Mouse (Mus musculus) hindbrain, embryonic 15.5 days (tissue): ENCODE measurements at regions not wholly inside any gene's neighbourhood (a gene's known extent, or its start where the extent isn't known, plus 50 kb on each side); places are given as distances from the start of the nearest gene placed in this dataset.

ENCODE experiments used
- ATAC-seq: fragments of 200-750 bp; cut with Nextera tagmentation; 2 replicates; pipeline ENCODE4 v1.8.0; 2017; ENCODE audit warnings: low read depth, moderate number of reproducible peaks, moderate TSS enrichment; ENCODE audit not compliant: low FRiP score
- H3K27ac ChIP-seq: fragments of 300-500 bp; sonication (generic); replicated peaks from 2 replicates; pipeline ENCODE4 v1.5.1; 2015; ENCODE audit warnings: mild to moderate bottlenecking, inconsistent platforms
- H3K27me3 ChIP-seq: fragments of 300-500 bp; sonication (generic); 2 replicates; pipeline ENCODE4 v1.6.1; 2015; ENCODE audit warnings: control low read depth, inconsistent platforms
- H3K36me3 ChIP-seq: fragments of 300-500 bp; sonication (generic); 2 replicates; pipeline ENCODE4 v1.6.1; 2015; ENCODE audit warnings: control low read depth, inconsistent platforms
- H3K4me1 ChIP-seq: fragments of 300-500 bp; sonication (generic); replicated peaks from 2 replicates; pipeline ENCODE4 v1.6.1; 2015; ENCODE audit warnings: control low read depth, inconsistent platforms
- H3K4me2 ChIP-seq: fragments of 300-500 bp; sonication (generic); 2 replicates; pipeline ENCODE4 v1.6.1; 2015; ENCODE audit warnings: moderate library complexity, mild to moderate bottlenecking, inconsistent platforms
- H3K4me3 ChIP-seq: fragments of 300-500 bp; sonication (generic); 2 replicates; pipeline ENCODE4 v1.5.1; 2015; ENCODE audit warnings: mild to moderate bottlenecking, inconsistent platforms
- H3K9ac ChIP-seq: fragments of 300-500 bp; sonication (generic); 2 replicates; pipeline ENCODE4 v1.6.1; 2015; ENCODE audit warnings: inconsistent platforms
- H3K9me3 ChIP-seq: fragments of 300-500 bp; sonication (generic); 2 replicates; pipeline ENCODE4 v1.6.1; 2016; ENCODE audit warnings: control low read depth, inconsistent platforms
- WGBS: fragments of 180-500 bp; shearing (Covaris S2); methylation state at CpG from one replicate; pipeline ENCODE4 v1.1.7; 2015; 5-methylcytosine and 5-hydroxymethylcytosine counted together

DNA sequence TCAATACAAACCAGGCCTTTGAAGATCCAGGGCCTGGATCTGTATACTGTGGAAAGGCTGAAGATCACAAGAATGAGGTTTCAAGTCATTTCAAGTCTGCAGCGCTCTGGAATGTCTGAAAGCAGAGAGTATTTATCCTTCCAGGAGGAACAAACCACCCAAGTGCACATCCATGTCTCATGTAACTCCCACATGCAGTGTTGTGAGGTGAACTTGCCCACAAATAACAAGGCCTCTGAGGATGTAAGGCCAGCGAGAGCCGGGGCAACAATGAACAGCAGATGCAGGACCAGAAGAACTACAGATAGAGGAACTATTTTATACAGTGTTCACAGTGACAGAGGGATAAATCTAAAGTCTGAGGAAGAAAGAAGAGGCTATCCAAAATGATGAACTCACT, 442.4 kb downstream of the Slc4a3 start:
- Histone ChIP-seq H3K4me3 (no peak overlapping the region), H3K36me3 (no peaks in the 10 kb centered on the region), H3K9ac (no peak overlapping the region), H3K27ac (no peak overlapping the region), H3K9me3 (no peaks in the 10 kb centered on the region), H3K4me2 (no peak overlapping the region), H3K4me1 (no peaks in the 10 kb centered on the region), H3K27me3 (no peaks in the 10 kb centered on the region)
- WGBS = 77% methylated on average over 3 of the region's 3 CpGs
- no peak for ATAC-seq

DNA sequence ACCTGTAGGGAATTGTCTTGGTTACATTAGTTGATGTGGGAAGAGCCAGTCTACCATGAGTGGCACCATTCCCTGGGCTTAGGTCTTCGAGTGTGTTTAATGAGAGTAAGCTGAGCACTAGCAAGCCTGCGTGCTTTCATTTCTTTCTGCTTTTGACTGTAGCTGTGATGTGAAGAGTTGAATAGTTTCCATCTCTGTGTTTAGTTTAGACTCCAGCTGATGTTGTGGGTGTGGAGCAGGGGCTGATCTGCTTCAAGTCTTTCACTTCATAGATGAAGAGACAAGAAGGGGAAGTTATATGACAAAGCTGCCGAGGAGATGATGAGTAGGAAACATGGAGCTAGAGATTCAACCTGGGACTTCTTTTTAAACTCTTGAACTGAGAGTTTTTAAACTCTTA, 446.0 kb downstream of the Slc4a3 start:
- no peak overlapping the region for H3K4me3 ChIP-seq
- H3K4me2 ChIP-seq = no peak overlapping the region
- H3K9me3 ChIP-seq = no peaks in the 10 kb centered on the region
- no peaks in the 10 kb centered on the region for H3K36me3 ChIP-seq
- H3K27me3 ChIP-seq = no peaks in the 10 kb centered on the region
- no peak overlapping the region for H3K27ac ChIP-seq
- no peak for ATAC-seq
- WGBS = 91% methylated on average over 3 of the region's 3 CpGs
- H3K9ac ChIP-seq = no peak overlapping the region
- H3K4me1 ChIP-seq = no peaks in the 10 kb centered on the region

DNA sequence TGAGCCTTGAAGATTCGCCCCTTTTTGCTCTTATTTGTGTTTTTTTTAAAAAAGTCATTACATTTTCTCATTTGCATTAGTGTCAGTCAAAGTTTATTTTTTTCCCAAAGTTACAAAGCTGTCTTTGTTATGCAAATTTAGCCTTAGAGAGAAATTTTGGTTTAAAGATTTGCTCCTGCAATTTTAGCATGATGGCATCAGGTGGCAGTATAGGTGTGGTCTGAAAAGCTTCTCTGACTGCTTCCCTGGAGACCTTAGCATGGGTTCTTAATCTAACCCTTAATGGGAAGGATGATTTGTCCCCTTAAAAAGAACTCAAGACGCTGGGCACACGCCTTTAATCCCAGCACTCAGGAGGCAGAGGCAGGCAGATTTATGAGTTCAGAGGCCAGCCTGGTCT, 451.2 kb downstream of the Slc4a3 start:
- no peak overlapping the region for H3K4me2 ChIP-seq
- H3K4me3 ChIP-seq = no peak overlapping the region
- no peaks in the 10 kb centered on the region for H3K9me3 ChIP-seq
- no peaks in the 10 kb centered on the region for H3K36me3 ChIP-seq
- H3K9ac ChIP-seq = no peak overlapping the region
- H3K27ac ChIP-seq = no peak overlapping the region
- WGBS = 69% methylated on average over 3 of the region's 3 CpGs
- no peak for ATAC-seq
- 0 out of 2 replicates have a peak, but pooled peaks cover 6% of the 10 kb centered on the region for H3K4me1 ChIP-seq
- no peaks in the 10 kb centered on the region for H3K27me3 ChIP-seq

DNA sequence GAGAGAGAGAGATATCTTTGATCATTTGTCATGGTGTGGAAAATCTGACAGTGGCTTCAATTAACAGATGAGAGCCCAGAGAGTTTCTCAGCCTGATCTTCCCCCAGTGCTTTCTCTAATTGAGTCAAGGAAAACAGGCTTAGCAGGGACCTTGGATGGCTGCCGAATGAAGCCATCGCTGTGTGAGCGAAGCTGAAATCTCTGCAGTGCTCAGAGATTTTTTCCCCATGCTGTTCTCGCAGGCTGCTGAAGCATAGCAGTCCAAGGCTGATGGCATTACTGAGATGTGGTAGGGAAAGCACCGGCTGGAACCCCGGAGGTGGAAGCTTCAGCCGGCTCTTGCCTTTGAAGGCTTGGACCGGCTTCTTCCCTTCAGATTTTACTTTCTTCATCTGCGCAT, 455.1 kb downstream of the Slc4a3 start:
- H3K9ac ChIP-seq = no peak overlapping the region
- 0 out of 2 replicates have a peak, but pooled peaks cover 6% of the 10 kb centered on the region for H3K4me1 ChIP-seq
- H3K36me3 ChIP-seq = no peaks in the 10 kb centered on the region
- no peaks in the 10 kb centered on the region for H3K9me3 ChIP-seq
- H3K4me2 ChIP-seq = no peak overlapping the region
- H3K27me3 ChIP-seq = no peaks in the 10 kb centered on the region
- WGBS = 66% methylated on average over 9 of the region's 9 CpGs
- no peak overlapping the region for H3K4me3 ChIP-seq
- H3K27ac ChIP-seq = no peak overlapping the region
- no peak for ATAC-seq

DNA sequence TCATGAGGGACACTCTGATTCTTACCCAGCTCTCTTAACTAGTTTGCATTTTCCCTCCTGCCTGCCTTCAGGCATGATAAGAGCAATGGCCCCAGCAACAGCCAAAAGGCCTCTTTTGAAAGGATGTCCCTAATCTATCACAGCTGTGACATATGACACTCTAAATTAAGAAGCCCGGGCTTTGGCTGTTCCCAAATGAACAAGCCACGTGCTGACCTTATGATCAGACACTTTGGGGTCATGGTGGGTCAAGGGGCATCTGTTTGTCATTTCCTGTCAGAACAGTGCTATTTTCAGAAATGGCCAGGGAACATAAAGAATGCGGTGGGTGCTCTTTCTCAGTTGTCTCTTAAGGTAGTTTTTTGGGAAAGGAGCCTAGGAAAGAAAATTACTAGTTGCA, 463.5 kb downstream of the Slc4a3 start:
- Histone ChIP-seq H3K9me3 (no peaks in the 10 kb centered on the region), H3K27me3 (no peaks in the 10 kb centered on the region), H3K36me3 (no peaks in the 10 kb centered on the region), H3K27ac (no peak overlapping the region), H3K4me2 (no peak overlapping the region), H3K9ac (no peak overlapping the region), H3K4me3 (no peak overlapping the region), H3K4me1 (no peaks in the 10 kb centered on the region)
- no peak for ATAC-seq
- WGBS = 33% methylated on average over 3 of the region's 3 CpGs

DNA sequence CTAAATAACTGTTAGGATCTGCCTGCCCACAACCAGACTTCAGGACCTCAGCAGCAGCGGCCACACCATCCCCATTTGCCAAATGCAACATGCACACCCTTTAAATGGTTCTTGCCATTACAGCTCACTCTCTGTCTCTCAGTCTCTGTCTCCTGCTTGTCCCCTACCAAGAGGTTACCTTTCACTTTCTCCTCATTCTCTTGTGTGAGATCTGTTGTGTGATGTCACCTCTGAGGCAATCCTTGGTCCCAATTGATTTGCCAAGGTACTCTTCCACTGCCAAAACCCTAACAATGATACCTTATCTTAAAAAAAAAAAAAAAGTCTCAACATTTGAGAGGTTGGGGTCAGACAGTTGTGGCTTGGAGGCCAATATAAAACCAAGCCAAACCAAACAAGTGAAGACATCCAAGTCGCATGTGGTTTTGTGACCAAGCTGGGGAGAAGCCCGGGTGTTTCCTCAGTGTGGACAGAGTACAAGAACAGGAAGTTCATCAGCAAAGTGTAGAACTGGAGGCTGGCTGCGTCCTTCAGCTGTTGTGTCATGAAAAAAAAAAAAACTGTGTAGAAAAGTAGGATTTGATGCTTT, 464.2 kb downstream of the Slc4a3 start:
- 90% methylated on average over 4 of the region's 4 CpGs for WGBS

DNA sequence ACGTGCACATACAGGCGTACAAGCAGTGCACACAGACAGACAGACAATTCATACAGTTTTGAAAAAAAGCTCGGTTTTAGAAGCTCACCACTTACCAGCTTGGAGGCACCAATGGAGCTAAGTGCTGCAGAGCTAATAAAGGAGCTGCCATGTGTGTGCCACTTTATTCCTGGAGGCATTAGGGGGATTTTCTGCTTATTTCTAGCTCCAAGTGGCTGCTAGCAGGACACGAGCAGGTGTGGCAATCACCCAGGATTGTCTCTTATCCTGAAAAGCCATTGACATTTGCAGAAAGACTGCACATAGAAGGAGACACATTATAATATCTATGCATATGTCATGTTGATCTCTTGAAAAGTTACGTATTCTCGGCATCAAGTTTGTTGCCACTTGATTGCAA, 472.5 kb downstream of the Slc4a3 start:
- Histone ChIP-seq H3K27me3 (no peaks in the 10 kb centered on the region), H3K4me2 (no peak overlapping the region), H3K36me3 (no peaks in the 10 kb centered on the region), H3K4me1 (no peaks in the 10 kb centered on the region), H3K9me3 (no peaks in the 10 kb centered on the region), H3K27ac (no peak overlapping the region), H3K4me3 (no peak overlapping the region), H3K9ac (no peak overlapping the region)
- no peak for ATAC-seq
- WGBS = 85% methylated on average over 6 of the region's 6 CpGs

More for the DNA sequence above, 464.2 kb downstream of the Slc4a3 start:
- Histone ChIP-seq H3K27ac (no peak overlapping the region), H3K27me3 (no peaks in the 10 kb centered on the region), H3K36me3 (no peaks in the 10 kb centered on the region), H3K4me2 (no peak overlapping the region), H3K9me3 (no peaks in the 10 kb centered on the region), H3K9ac (no peak overlapping the region), H3K4me1 (no peaks in the 10 kb centered on the region), H3K4me3 (no peak overlapping the region)
- no peak for ATAC-seq

DNA sequence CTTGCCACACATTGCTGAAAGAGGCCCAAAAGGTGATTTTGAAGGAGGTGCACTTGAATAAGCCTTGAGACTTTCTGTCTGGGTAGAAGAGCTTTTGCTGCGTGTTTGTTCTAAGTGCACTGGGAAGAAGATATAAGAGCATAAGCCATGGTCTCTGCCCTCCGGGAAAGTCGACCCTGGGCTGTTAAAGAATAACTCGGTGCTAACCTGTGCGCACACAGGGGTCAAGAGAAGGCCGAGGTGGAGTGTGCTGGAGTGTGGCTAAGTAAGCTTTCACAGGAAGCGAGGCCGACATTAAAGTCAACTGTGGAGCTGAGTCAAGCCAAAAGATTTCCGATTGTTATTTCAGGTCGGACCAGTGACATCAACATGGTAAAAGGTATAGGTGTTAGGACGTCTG, 473.0 kb downstream of the Slc4a3 start:
- Histone ChIP-seq H3K4me2 (no peak overlapping the region), H3K27ac (no peak overlapping the region), H3K4me3 (no peak overlapping the region), H3K9ac (no peak overlapping the region), H3K36me3 (no peaks in the 10 kb centered on the region), H3K27me3 (no peaks in the 10 kb centered on the region), H3K4me1 (no peaks in the 10 kb centered on the region), H3K9me3 (no peaks in the 10 kb centered on the region)
- ATAC-seq = no peak
- 86% methylated on average over 11 of the region's 11 CpGs for WGBS

DNA sequence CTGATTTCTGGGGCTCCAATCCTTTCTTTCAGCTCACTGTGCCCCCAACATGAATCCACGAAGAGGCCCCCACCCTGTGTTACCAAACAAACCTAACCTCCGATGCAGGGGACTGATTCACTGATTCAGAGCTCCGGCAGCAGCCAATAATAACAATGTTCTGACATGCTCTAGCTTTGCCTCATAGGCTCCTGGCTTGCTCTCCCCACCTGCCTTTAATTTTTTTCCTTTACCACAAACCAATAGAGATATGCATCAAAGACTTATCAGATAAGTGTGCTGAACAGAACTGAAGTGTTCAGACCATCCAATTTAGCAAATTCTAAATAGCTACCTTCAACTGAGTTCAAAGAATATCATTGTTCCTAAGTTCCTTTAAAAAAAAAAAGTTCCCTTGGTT, 478.6 kb downstream of the Slc4a3 start:
- Histone ChIP-seq H3K9me3 (no peaks in the 10 kb centered on the region), H3K27ac (no peak overlapping the region), H3K4me2 (no peak overlapping the region), H3K9ac (no peak overlapping the region), H3K4me3 (no peak overlapping the region), H3K4me1 (no peaks in the 10 kb centered on the region; the same call in 1 of the 2 replicates), H3K27me3 (no peaks in the 10 kb centered on the region), H3K36me3 (no peaks in the 10 kb centered on the region)
- WGBS = 82% methylated on average over 3 of the region's 3 CpGs
- no peak for ATAC-seq

DNA sequence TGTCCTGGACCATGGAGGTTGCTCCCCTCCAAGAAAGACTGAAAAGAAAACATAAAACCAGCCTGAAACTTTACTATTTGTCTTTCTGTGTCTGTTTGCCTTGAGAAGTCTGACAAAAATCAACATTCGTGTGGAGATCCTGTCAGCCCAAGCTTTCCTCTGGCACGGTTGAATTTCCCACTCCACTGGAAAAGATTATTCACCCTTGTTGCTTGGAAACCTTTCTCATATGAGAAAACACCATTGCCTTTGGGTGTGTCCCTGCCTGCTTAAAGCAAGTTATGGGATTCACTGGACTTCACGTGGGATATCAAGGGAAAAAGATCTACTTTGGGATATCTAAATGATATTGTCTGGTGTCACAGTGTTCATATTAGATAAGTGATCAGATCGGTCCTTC, 479.3 kb downstream of the Slc4a3 start:
- ATAC-seq = no peak
- H3K27ac ChIP-seq = no peak overlapping the region
- H3K27me3 ChIP-seq = no peaks in the 10 kb centered on the region
- no peaks in the 10 kb centered on the region for H3K36me3 ChIP-seq
- no peak overlapping the region for H3K4me3 ChIP-seq
- no peak overlapping the region for H3K4me2 ChIP-seq
- no peak overlapping the region for H3K9ac ChIP-seq
- no peaks in the 10 kb centered on the region; the same call in 1 of the 2 replicates for H3K4me1 ChIP-seq
- no peaks in the 10 kb centered on the region for H3K9me3 ChIP-seq
- 61% methylated on average over 4 of the region's 4 CpGs for WGBS

DNA sequence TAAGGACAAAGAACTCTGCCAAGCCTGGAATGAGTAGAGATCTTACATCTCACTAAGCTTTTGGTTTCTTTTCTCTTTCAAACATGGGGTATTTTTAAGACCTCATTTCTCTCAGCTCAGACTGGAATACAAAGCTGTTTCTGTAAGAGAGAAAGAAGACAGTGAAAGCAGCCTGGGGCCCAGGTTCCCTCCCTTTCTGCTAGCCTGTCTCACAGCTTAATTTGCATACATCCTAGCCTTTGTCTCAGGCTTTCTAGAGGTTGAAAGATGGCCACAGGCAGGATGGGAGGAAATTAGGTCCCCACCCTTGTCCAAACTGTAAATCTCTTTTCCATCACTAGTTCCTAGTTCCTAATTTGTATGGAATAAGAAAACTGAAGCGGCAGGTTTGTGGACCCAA, 483.0 kb downstream of the Slc4a3 start:
- no peaks in the 10 kb centered on the region for H3K9me3 ChIP-seq
- H3K4me3 ChIP-seq = no peak overlapping the region
- H3K4me2 ChIP-seq = no peak overlapping the region
- no peak for ATAC-seq
- no peaks in the 10 kb centered on the region for H3K27me3 ChIP-seq
- H3K36me3 ChIP-seq = no peaks in the 10 kb centered on the region
- H3K4me1 ChIP-seq = no peaks in the 10 kb centered on the region; the same call in 1 of the 2 replicates
- no peak overlapping the region for H3K9ac ChIP-seq
- WGBS = 61% methylated on average over 1 of the region's 1 CpGs
- no peak overlapping the region for H3K27ac ChIP-seq

DNA sequence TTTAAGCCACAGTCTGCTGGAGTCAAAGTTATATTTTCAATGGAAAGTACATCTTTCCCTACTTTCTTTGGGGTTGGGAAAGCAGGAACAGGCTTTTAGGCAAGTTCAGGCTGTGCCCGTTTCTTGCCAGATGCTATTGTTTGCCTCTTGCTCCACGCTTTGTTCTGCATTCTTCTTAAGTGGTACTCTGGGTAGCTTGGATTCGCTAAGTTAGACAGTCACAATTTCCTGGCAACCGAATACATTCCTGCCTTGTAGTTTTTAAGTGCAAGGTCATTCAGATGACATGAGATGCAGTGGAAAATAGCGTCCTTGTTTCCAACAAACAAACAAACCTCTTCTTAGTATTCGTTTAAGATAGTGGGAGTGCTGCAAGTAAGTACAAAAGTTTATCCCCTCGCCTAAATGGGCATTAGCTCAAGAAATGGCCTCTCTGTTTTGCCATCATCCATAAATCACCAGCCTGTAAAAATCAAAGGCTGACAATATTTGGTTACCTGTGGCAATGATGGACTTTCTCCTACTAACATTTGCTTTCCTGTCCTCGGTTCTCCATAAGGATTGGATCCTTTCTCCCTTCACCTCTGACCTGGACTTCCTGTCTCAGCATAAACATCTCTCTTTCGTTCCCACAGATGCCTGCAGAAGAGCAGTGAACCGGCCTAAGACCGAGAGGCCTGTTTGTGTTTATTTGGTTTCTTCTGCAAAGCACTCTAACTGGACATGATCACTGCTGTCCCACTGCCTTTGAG, 485.3 kb downstream of the Slc4a3 start:
- Histone ChIP-seq H3K9me3 (no peaks in the 10 kb centered on the region), H3K4me2 (no peak overlapping the region), H3K27me3 (no peaks in the 10 kb centered on the region), H3K9ac (no peak overlapping the region), H3K4me1 (no peaks in the 10 kb centered on the region; the same call in 1 of the 2 replicates), H3K27ac (no peak overlapping the region), H3K36me3 (no peaks in the 10 kb centered on the region), H3K4me3 (no peak overlapping the region)
- WGBS = 70% methylated on average over 11 of the region's 11 CpGs
- no peak for ATAC-seq

DNA sequence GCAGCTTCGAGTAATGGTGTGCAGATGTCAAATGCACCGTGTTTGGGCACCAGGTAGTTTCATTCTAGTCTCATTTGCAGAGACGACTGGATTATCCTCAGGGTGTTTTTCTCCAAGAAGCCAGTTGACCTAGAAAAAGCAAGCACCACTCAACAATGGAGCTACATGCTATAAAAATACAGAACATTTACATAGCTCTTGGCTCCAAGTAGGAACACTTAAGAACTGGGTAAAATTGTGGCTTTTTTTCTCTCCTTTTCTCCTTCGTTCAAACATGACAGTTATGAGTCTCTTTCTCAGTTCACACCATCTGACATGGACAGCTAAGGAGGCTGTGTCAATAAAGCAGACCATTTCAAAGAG, 485.8 kb downstream of the Slc4a3 start:
- Histone ChIP-seq H3K9me3 (no peaks in the 10 kb centered on the region), H3K36me3 (no peaks in the 10 kb centered on the region), H3K27ac (no peak overlapping the region), H3K4me3 (no peak overlapping the region), H3K4me1 (no peaks in the 10 kb centered on the region; the same call in 1 of the 2 replicates), H3K27me3 (no peaks in the 10 kb centered on the region), H3K4me2 (no peak overlapping the region), H3K9ac (no peak overlapping the region)
- ATAC-seq = no peak
- WGBS = 70% methylated on average over 4 of the region's 4 CpGs
